Mouse (Mus musculus) limb, embryonic 14.5 days (tissue): ENCODE results near the gene Ptcd1. TPM values are rescaled to one million over a fixed set of nuclear protein-coding genes. Genes with fewer than 3 reads are reported as not detected.

ENCODE experiments used
- ATAC-seq: fragments of 200-750 bp; cut with Nextera tagmentation; 2 replicates; pipeline ENCODE4 v1.8.0; 2017; ENCODE audit warnings: low read depth, moderate number of reproducible peaks, moderate TSS enrichment; ENCODE audit not compliant: low FRiP score
- DNase-seq: peaks from one replicate; pipeline ENCODE4 v3.0.0-alpha.2; 2015; ENCODE audit warnings: low spot score
- H3K27ac ChIP-seq: fragments of 300-500 bp; sonication (generic); replicated peaks from 2 replicates; pipeline ENCODE4 v1.5.1; 2014; ENCODE audit warnings: low read depth, mild to moderate bottlenecking, low read length, moderate library complexity, mixed read lengths
- H3K27me3 ChIP-seq: fragments of 300-500 bp; sonication (generic); 2 replicates; pipeline ENCODE4 v1.6.1; 2014; ENCODE audit warnings: low read length, mixed read lengths; ENCODE audit not compliant: control insufficient read depth, insufficient read depth
- H3K36me3 ChIP-seq: fragments of 300-500 bp; sonication (generic); 2 replicates; pipeline ENCODE4 v1.6.1; 2014; ENCODE audit warnings: mild to moderate bottlenecking, low read length, moderate library complexity, mixed read lengths; ENCODE audit not compliant: control insufficient read depth, insufficient read depth
- H3K4me1 ChIP-seq: fragments of 300-500 bp; sonication (generic); 2 replicates; pipeline ENCODE4 v1.6.1; 2014; ENCODE audit warnings: antibody characterized with exemption, low read length, mixed read lengths; ENCODE audit not compliant: control insufficient read depth, insufficient read depth
- H3K4me2 ChIP-seq: fragments of 300-500 bp; sonication (generic); replicated peaks from 2 replicates; pipeline ENCODE4 v1.6.1; 2014; ENCODE audit warnings: low read depth, mild to moderate bottlenecking, low read length, moderate library complexity; ENCODE audit not compliant: severe bottlenecking
- H3K4me3 ChIP-seq: fragments of 300-500 bp; sonication (generic); replicated peaks from 2 replicates; pipeline ENCODE4 v1.5.1; 2014; ENCODE audit warnings: low read length
- H3K9ac ChIP-seq: fragments of 300-500 bp; sonication (generic); 2 replicates; pipeline ENCODE4 v1.6.1; 2014; ENCODE audit warnings: mild to moderate bottlenecking, low read depth, low read length, moderate library complexity; ENCODE audit not compliant: severe bottlenecking
- H3K9me3 ChIP-seq: fragments of 300-500 bp; sonication (generic); 2 replicates; pipeline ENCODE4 v1.6.1; 2016; ENCODE audit warnings: low read length; ENCODE audit not compliant: control insufficient read depth
- POLR2A ChIP-seq: fragments of 200-500 bp; IDR thresholded peaks from 2 replicates; pipeline ENCODE4 v1.8.0; 2012; ENCODE audit warnings: inconsistent platforms, mild to moderate bottlenecking, moderate library complexity, borderline replicate concordance; ENCODE audit not compliant: insufficient read depth, insufficient read length; ENCODE audit errors: extremely low read depth
- WGBS: fragments of 180-500 bp; shearing (Covaris S2); extraction: QIAGEN DNeasy Blood & Tissue Kit; methylation state at CpG from one replicate; pipeline ENCODE4 v1.1.7; 2014; 5-methylcytosine and 5-hydroxymethylcytosine counted together
- polyA plus RNA-seq, 2 experiments: library from polyadenylated mRNA; depleted of rRNA in 1 of 2; stranded (reverse) in 1 of 2; unstranded in 1 of 2; fragments of >200 nt; fragmentation: Nextera tagmentation in 1 of 2; extraction: Ambion mirVana in 1 of 2; gene quantifications; 2 replicates each; pipeline versions ENCODE4 v1.2.1 to v1.2.3; 2012 to 2014

The Ptcd1 gene
- polyA plus RNA-seq, 2 experiments, result 16.0 to 16.4 TPM

DNA sequence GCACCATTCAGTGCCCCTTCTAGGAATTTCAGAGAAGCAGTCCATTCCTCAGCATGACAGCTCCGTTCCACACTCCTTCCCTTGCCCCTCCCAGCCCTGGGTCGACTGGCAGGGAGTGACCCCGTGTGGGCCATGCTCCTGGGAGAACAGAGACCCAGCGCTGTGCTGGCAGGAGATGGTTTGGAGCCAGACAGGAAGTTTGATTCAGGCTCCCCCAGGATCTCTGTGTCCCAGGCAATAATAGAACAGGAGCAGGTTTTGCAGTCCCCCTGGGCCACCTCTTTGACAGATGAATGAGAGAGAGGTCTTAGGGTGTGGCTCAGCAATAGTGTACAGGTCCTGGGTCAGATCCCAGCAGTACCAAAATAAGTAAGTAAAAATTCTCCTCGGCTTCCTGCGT is 48.9 kb downstream of the Ptcd1 start:
- H3K9ac ChIP-seq, result no peak overlapping the region
- H3K4me2 ChIP-seq, result no peak overlapping the region
- H3K4me3 ChIP-seq, result no peak overlapping the region
- DNase-seq (no peak), ATAC-seq (no peak)
- peaks cover 21% of the 10 kb centered on the region for H3K4me1 ChIP-seq
- 0 out of 2 replicates have a peak, but pooled peaks cover 5% of the 10 kb centered on the region for H3K9me3 ChIP-seq
- no peaks in the 10 kb centered on the region for H3K27me3 ChIP-seq
- H3K36me3 ChIP-seq, result peaks cover 15% of the 10 kb centered on the region; the same call in 1 of the 2 replicates
- H3K27ac ChIP-seq, result no peak overlapping the region
- TF ChIP-seq POLR2A, result no peak
- WGBS, result 55% methylated on average over 6 of the region's 6 CpGs

DNA sequence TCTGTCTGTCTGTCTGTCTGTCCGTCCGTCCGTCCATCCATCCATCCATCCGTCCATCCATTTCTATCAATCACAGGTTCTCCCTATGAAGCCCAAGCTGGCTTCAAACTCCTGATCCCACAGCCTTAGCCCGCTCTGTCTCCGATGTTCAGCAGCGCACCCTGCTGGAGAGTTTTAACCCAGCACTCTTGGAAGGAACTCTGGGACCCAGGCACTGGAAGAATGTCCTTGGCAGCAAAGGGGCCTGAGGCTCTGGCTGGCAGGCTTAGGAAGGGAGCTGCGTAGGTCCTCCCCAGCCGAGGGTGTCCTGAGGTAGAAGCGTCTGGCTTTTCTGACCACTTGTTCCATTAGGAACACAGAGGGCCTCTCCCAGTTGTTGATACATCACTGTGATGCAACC is 50.0 kb downstream of the Ptcd1 start:
- 53% methylated on average over 10 of the region's 10 CpGs for WGBS
- H3K4me1 ChIP-seq, result peaks cover 21% of the 10 kb centered on the region
- H3K27me3 ChIP-seq, result no peaks in the 10 kb centered on the region
- ATAC-seq, result no peak
- DNase-seq, result peak; percentile 44
- 0 out of 2 replicates have a peak overlapping the region, but pooled peaks have one; percentile 4 for H3K4me3 ChIP-seq
- H3K9me3 ChIP-seq, result 0 out of 2 replicates have a peak, but pooled peaks cover 5% of the 10 kb centered on the region
- no peak overlapping the region for H3K9ac ChIP-seq
- peak overlapping the region; percentile 62 for H3K27ac ChIP-seq
- H3K36me3 ChIP-seq, result 0 out of 2 replicates have a peak, but pooled peaks cover 6% of the 10 kb centered on the region
- TF ChIP-seq POLR2A, result no peak
- H3K4me2 ChIP-seq, result peak overlapping the region; percentile 85

DNA sequence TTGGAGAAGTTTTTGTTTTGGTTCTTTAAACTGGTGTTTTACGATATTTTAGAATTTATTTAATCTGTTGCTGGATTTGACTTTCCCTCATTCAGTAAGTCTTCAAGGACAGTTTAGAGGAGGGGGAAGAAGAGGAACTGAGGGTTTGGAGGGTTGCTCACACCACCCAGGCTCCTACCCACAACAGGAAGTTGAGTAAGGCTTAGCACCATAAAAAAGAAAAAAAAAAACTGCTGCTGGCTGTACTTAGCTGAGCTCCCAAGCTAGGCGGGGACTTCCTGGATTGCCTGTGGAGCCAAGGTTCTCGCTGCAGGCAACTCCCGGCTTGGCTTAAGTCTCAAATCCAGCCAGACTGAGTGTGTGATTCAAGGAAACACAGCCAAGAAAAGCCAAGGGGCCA is 50.6 kb downstream of the Ptcd1 start:
- ATAC-seq, result peak; percentile 50
- H3K9ac ChIP-seq, result peak overlapping the region; percentile 21; the same call in 1 of the 2 replicates
- H3K4me3 ChIP-seq, result peak overlapping the region; percentile 4; the same call in 1 of the 2 replicates
- no peaks in the 10 kb centered on the region for H3K27me3 ChIP-seq
- H3K4me1 ChIP-seq, result peaks cover 21% of the 10 kb centered on the region
- peak overlapping the region; percentile 62 for H3K27ac ChIP-seq
- no peak for TF ChIP-seq POLR2A
- WGBS, result 18% methylated on average over 4 of the region's 4 CpGs
- H3K36me3 ChIP-seq, result 0 out of 2 replicates have a peak, but pooled peaks cover under 1% of the 10 kb centered on the region
- H3K4me2 ChIP-seq, result peak overlapping the region; percentile 85
- peak; percentile 80 for DNase-seq
- 0 out of 2 replicates have a peak, but pooled peaks cover 5% of the 10 kb centered on the region for H3K9me3 ChIP-seq

DNA sequence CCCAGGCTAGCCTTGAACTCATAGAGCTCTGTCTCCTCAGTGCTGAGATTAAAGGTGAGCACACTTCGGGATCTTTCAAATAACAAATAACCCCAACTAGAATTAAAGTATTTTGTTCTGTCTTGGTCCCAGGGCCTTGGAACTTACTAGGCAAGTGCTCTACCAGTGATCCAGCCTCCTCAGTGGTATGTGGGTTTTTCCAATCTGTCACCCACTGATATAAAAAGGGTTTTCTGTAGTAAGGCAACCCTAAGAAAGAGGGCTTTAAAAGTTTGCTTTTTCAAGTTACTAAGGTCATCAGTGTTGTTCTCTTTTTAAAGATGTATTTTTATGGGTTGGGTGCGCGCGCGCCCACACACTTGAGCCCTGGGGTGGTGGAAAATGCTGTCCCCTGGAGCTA is 51.2 kb downstream of the Ptcd1 start:
- H3K27me3 ChIP-seq, result no peaks in the 10 kb centered on the region
- WGBS, result 71% methylated on average over 5 of the region's 5 CpGs
- H3K27ac ChIP-seq, result peak overlapping the region; percentile 62
- H3K4me1 ChIP-seq, result peaks cover 19% of the 10 kb centered on the region
- H3K36me3 ChIP-seq, result peaks cover 3% of the 10 kb centered on the region
- peak overlapping the region; percentile 85 for H3K4me2 ChIP-seq
- no peak for ATAC-seq
- peak overlapping the region; percentile 4; the same call in 1 of the 2 replicates for H3K4me3 ChIP-seq
- peak overlapping the region; percentile 21; the same call in 1 of the 2 replicates for H3K9ac ChIP-seq
- no peak for DNase-seq
- no peak for TF ChIP-seq POLR2A
- H3K9me3 ChIP-seq, result 0 out of 2 replicates have a peak, but pooled peaks cover 5% of the 10 kb centered on the region

DNA sequence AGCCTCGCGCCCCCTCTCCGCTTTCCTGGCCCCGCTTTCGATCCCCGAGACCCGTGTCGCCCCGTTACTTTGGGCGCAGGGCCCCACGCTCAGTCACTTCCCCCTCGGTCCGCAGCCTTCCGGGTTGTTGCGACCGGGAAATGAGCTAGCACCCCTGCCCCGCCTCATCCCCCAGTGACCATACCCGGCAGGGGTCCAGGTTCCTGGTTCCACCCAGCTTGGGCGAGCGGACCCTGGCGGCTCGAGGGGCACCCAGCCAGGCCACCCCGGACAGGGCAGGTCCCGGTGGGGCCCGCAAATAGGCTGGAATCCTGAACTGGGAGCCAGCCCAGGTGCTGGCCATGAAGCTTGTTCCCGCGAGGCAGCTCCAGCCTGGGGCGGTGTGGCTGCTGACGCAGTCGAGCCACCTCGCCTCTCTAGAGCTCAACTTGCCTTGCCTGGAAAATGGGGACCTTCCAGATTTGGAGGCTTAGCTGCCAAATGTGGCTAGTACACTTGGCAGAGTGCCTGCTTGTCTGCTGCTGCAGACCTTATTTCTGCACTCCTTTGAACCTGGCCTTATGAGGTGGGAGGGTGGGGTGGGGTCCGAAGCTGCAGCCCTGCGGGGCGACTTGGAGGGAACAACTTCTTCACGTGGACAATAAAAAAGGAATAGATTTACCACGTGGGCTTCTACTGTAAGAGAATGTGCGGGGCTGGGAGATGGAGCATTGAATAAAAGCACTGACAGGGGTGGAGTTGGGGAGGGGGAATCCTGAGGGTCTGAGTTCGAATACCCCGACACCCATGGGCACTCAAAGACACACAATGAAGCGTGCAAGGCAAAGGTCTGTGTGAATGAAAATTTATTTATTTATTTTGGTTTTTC is 52.1 kb downstream of the Ptcd1 start:
- DNase-seq, result peak; percentile 73
- Histone ChIP-seq H3K27me3 (no peaks in the 10 kb centered on the region), H3K9me3 (0 out of 2 replicates have a peak, but pooled peaks cover 5% of the 10 kb centered on the region), H3K9ac (peak overlapping the region; percentile 76), H3K27ac (peak overlapping the region; percentile 68), H3K4me1 (peaks cover 17% of the 10 kb centered on the region), H3K4me3 (peak overlapping the region; percentile 69), H3K36me3 (peaks cover 12% of the 10 kb centered on the region), H3K4me2 (peak overlapping the region; percentile 85)
- TF ChIP-seq POLR2A, result no peak
- ATAC-seq, result no peak
- WGBS, result 11% methylated on average over 36 of the region's 40 CpGs
